Mouse (Mus musculus) telencephalon, adult 2 months (tissue): Measurements from ENCODE around the gene Bend3.
"Not testable (repeated sequence)": the region's sequence is repeated elsewhere in the genome, so short reads cannot be mapped to it uniquely, and the experiment has no call there.

Source experiments
- DNase-seq: peaks from one replicate; pipeline ENCODE4 v3.0.0-alpha.2; 2011; ENCODE audit warnings: low read depth, low spot score

The Bend3 gene

DNA sequence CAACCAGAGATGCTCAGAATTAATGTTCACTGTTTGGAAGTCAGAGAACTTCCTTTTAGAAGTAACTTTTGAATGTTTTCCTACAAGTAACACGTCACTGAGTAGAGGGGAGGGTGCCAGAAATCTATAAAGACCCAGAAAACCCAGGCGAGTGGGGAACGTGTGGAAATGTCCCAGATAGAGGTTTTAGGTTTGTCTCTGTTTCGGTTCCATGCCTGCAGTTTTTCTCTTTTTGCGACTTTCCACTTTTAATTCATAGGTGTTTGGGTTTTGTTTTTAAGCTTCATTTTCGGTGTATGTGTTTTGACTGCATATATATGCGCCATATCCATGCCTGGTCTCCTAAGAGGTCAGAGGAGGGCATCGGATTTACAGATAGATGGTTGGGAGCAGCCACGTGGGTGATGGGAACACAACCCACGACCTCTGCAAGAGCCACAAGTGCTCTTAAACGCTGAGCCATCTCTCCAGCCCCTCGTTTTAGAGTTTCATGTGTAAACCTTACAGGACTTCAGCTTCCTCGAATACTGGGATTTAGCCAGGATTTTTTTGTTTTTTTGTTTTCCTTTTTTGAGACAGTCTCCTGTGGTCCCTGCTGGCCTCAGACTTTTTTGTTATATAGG, 1.7 kb downstream of the Bend3 start:
- DNase-seq: no peak

DNA sequence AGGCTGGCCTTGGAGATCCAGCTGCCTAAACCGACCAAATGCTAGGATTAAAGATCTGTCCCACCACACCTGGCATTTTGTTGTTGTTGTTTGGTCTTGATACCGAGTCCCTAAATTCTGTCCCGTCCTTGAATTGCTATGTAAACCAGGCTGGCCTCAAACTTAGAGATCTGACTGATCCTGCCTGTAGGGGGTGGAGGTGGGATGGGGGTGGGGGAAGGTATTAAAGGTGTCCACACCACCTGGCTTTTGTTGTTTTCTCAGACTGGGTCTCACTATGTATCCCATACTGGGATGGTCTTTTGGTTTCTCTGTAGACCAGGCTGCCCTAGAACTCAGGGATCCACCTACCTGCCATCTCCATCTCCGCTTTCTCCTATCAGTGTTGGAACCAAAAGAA, 2.5 kb downstream of the Bend3 start:
- DNase-seq: no peak

DNA sequence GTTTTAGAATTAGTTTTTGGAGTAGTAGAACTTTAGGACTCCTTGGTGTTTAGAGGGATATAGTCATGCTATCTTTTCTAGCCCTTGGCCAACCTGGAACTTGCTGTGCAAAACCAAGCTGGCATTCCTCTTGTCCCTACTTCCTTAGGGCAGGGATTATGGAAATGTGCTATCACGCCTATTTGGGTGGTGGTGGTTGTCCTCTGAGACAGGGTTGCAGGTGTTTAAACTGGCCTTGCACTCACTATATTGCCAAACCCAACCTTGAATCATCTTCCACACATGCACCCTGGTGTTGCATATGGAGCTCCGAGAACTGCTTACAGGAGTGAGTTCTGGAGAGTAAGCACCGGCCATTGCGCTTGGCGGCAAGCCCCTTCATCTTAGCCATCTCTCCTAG, 3.4 kb downstream of the Bend3 start:
- no peak for DNase-seq

DNA sequence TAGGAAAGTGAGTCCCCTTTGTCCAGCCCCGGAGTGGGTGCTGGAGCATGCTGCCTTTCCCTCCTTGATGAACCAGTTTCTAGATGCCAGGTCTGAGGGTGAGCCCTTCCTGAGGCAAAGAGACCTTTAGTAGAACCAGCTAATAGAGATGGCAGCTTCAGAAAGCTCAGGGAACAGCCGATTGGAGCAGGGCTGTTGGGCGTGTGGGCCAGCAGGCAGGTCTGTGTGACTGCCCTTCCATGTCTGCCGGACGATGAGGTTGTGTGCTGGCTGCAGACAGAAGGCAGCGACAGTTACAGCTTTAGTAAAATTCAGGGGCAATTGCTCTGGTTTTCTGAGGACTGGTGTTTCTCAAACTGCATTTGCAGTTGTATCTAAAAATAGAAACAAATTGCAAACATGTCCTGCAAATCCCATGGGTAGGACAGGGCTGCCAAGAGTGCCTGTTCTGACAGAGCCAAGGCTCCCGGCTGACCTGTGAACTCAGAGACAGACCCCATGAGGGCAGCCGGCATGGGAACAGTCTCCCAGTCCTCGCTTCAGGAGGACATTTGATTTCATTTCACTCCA, 4.9 kb downstream of the Bend3 start:
- no peak for DNase-seq

DNA sequence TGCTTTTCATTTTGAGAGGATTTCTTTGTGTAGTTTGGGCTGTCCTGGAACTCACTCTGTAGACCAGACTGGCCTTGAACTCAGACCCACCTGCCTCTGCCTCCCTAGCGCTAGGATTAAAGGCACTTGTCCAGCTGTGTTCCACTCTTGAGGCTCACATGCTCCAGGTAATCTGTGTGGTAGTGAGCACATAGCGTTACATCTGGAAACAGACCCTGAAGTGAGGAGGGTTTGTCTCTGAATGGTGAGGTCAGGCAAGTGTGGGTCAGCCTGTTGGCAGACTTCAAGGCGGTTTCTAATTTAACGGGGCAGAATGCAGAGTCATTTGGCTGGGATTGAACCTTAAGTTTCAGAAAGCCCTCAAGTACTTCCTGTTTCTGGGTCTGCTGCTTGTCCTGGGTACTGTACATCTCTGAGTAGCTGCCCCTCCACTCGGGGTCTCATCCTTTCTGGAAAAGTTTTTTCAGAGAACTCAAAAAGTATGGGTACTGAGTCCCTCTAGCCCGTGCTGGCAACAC, 7.2 kb downstream of the Bend3 start:
- DNase-seq: no peak

DNA sequence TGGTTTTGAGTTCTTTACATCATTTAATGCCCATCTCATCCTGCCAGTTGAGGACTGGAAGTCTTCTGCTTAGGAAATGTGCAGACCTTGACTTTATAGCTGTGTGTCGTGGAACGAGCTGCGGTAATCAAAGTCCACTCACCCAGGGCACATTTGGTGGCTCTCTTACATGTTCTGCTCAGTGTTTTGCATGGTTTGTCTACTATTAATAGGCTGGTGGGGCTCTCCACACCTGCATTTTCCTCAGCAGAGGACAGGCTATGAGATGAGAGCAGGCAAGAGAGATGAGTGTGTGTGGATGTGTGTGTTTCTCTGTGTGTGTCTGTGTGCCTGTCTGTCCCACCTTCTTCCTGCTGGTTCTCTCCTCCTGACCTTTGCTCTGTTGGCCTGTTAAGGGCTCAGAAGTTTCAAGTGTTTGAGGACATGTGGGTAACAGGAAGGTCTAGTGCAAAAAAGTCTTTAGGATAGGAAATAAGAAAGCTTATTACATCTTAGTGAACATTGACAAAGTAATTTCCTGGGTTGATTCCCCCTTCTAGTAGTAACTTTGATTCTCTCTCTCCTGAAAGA, 8.9 kb downstream of the Bend3 start:
- DNase-seq: no peak

DNA sequence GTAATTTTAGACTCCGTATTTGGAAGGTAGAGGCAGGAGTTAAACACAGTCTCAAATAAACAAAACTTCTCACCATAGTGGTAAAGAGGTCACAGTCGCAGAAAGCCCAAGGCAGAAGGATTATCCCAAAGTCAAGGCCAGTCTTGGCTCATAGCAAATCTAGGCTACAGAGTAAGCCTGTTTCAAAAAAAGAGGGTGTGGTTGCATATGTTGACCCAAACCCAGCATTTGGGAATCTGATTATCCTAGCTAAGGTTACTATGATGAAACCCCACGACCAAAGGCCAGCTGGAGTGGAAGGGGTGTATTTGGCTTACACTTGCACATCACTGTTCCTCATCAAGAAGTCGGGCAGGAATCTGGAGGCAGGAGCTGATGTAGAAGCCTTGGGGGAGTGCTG, 9.6 kb downstream of the Bend3 start:
- DNase-seq: no peak

DNA sequence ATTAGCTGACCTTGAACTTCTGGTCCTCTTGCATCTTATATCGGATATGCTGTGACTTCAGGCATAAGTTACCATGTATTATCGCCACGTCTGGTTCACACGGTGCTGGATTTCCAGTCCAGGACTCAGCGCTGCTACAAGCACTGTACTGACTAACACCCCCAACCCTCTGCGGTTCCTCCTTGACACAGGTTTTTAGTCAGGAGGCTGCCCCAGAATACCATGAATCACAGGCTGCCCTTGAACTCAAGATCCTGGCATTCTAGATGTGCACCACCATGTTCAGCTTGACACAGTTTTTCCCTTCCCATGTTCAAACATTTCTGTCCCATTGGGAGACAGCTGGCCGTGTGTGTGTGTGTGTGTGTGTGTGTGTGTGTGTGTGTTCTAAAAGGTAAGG, 10.5 kb downstream of the Bend3 start:
- no peak for DNase-seq

DNA sequence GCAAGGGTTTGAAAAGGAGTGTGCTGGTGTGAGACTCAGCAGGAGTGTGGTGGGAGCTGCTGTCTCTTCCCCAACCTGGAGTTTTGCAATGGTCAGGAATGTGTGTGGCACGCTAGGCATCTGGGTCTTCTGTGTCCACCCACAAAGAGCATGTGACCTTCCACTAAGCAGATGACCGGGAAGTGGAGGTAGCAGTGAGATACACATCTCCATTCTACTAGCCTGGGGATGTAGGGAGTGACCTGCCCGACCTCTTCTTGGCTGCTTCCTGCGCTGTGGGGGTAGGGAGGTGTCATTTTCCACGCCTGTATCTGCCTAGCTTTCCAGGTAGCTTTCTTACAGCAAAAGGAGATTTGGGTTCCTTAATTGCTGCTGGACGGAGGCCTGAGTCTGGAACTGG, 10.9 kb downstream of the Bend3 start:
- no peak for DNase-seq

DNA sequence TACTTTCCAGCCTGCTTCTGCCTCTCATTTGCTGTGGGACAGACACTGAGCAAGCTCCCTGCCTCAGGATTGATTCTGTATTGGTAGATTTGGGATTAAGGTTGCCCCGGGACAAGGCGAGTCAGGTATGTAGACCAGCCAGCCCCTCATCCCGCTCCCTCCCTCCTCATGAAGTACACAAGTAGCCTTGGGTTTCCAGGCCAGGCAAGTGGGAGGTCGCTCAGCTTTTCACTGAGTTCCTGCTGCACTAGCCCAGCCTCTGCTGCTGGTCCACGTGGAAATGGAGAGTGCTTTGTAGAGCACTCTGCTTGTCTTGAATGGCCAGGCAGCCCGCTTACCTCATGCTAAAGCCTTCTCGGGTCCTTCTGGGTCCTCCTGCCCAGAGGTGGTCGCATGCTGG, 11.4 kb downstream of the Bend3 start:
- no peak for DNase-seq

DNA sequence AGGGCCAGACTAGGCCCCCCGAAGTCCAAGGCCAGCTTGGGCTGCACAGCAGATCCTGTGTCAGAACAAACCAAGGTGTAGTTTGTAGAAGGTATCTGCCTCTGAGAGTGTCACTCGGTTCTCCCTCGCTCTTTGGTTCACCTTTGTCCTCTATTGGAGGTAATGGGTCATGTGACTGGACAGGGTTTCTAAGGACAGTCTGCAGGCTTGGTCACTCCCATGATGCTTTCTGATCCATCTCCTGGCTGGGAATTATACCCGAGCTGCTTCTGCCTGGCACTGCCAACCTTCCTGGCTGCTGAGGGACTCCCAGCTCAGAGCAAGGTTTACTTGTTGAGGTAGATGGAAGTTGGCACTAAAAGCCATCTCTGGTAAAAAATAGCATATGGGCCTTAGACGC, 12.2 kb downstream of the Bend3 start:
- no peak for DNase-seq

DNA sequence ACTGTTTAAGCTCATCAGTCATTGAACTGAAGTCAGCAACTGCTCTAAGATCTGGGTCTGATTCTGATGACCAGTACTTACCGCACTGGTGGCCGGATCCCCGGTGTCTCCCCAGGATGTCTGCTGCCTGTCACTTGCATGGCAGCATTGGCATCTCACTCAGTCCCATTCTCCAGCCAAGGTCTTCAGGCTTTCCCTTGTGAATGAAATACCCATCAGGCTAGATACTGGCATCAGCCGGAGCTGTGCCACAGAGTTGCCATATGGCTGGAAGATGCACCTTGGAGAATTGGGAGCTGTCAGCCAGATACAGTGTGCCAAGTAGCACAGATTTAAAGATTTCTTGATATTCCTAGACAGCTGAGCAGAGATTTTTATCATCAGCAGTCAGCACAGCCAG, 24.0 kb downstream of the Bend3 start:
- no peak for DNase-seq

DNA sequence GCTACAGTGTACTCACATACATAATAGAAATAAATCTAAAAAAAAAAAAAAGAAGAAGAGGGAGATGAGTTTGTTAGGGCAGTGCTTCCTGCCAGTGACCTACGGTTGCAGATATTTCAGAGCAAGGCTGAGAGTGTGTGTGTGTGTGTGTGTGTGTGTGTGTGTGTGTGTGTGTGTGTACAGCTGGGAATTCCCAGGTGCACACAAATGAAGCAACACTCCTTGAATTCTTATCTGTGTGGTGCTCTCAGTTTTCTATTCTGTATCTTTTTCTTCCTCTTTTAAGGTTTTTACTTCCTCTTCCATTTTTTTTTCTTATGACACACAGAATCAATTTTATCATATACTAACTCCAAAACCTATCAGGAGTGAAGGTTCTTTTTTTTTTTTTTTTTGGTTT, 25.7 kb downstream of the Bend3 start:
- no peak for DNase-seq

DNA sequence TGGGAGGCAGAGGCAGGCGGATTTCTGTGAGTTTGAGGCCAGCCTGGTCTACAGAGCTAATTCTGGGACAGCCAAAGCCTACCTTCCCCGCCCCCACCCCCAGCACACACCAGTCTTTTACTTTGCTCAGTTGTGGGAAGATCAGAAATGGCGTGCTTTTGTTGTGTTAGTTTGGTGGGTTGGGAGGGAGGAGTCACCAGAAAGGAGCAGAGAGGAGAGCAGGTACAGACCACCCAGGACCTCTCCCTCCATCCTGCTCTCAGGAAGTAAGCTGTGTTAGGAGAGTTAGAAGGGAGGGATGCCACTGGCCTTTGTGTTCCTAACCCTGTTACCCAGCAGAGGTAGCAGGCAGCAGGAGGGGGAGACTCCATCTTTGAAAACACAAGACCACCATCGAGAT, 28.4 kb downstream of the Bend3 start:
- no peak for DNase-seq

DNA sequence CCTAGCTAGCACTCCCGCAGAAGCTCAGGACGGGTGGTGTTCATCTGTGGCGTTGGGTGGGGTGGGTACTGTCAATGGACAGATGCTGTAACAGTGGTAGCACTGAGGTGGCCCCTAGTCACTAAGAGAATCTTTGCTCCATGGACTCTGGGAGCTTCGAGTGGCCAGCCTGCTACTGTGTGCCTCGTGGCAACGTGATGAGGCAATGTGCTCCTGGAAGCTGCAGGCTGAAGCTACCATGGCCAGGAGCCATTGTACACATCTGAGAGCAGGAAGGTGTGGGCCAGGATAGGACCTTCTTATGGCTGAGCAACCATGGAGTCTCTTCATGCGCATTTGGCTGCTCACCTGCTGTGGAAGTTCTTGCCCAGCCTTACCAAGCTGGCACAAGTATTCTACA, 30.6 kb downstream of the Bend3 start:
- no peak for DNase-seq

DNA sequence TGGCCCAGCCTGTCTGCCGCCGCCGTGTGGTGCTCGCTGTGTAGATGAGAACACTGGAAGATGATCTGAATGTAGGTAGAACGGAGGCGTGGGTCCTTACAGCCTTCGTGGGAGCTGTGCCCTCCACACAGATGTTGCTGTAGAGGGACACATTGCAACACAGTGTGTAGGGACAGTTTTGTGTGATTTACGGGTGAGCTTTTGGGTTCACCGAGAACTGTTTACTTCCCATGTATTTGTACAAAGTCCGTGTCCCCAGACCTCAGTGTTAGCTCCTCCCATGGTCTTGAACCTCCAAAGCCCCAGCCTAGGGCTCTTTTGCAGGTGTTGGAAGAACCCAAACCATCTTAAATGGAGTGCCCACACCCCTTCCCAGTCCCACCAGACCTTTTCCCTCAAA, 34.3 kb downstream of the Bend3 start:
- no peak for DNase-seq

DNA sequence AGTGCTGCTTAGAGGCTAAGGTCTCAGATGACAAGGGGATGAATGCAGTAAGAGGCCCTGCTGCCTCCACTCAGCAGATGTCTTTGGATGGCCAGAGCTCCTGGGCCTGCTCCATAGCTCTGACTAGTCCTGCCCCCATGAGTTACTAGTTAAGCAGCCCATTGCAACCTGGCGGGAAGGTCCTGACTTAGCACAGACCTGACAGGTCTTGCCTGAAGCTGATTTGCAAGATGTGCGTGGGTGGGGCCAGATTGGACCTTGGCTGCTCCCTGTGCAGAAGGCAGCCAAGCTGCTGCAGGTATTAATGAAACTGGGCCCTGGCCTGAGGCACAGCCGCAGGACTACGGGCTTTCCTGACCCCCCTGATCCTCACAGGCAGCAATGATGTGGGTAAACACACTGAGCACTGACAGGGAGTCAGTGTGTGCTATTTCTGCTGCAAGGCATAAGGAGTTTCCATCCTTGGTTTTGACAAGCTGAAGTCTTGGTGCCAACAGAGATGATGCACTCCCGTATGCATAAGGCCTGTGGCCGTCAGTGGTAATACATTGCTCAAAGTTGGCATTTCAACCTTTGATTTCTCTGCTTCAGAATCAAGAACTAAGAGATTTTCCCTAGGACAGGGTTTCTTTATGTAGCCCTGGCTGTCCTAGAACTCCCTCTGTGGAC, 38.5 kb downstream of the Bend3 start:
- DNase-seq: no peak

DNA sequence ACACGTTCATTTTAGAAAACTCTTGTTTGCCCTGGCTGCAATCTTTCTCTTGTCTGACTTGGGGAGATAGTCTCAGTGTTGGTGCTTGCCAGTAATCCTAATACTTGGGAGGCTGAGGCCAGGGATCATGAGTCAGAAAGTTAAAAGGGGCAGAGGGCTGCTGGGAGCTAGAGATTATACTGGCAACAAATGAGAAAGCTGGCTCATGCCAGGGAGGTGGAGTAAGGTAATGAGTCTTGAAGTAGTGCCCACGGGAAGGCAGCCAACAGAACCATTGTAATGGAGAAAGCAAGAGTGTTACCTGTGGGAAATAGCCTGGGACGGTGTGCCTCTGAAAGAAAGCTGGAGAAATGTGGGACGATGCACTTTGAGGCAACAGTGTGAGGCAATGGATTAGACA, 39.2 kb downstream of the Bend3 start:
- DNase-seq: no peak

DNA sequence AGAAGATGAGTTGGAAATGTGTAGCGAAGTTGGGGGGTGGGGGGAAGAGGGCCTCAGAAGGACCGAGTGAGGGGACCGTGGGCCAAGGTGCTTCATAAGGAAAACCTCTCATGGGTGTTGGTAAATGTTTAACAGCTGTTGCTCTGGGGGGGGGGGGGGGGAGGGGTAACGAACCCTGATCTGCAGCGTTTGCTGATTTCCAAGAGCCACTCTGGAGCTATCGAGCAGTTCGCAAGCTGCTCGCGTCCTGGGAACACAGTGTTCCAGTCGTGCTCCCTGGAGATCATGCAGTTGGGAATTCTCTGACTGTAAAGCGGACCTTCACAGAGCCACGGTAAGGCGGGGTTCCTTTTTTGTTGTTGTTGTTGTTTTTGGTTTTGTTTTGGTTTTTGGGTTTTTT, 39.7 kb downstream of the Bend3 start:
- no peak for DNase-seq

DNA sequence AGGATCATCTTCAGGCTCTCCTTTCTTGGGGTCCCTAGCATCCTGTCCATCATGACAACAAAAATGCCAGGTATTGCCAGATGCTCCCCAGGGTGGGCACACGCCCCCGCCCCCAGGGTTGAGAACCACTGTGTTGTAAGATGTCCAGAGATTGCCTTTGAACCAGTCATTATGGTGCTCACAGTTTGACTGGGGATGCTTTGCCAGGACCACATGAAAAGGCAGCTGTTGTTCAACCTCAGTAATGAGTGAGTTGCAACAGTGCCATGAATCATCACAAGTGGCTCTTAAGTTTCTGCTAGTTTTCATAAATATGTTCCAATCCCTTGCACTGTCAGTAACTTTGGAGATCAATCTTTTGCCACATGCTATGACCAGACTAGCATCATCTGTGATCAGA, 41.3 kb downstream of the Bend3 start:
- DNase-seq: no peak

DNA sequence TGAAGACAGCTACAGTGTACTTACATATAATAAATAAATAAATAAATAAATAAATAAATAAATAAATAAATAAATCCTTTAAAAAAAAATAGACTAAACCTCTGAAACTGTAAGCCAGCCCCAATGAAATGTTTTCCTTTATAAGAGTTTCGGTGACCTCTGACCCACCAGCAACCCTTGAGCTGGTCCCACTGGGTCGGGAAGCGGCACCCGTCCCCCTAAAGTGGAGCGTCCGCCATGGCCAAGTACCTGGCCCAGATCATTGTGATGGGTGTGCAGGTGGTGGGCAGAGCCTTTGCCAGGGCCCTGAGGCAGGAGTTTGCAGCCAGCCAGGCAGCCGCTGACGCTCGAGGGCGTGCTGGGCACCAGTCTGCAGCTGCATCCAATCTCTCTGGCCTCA, 45.3 kb downstream of the Bend3 start, which contains the start of gene Gm9803:
Gene Gm9803, plus strand, starts transcription at position 154 of the 400 bp plus-strand sequence.
- not testable (repeated sequence) for DNase-seq

DNA sequence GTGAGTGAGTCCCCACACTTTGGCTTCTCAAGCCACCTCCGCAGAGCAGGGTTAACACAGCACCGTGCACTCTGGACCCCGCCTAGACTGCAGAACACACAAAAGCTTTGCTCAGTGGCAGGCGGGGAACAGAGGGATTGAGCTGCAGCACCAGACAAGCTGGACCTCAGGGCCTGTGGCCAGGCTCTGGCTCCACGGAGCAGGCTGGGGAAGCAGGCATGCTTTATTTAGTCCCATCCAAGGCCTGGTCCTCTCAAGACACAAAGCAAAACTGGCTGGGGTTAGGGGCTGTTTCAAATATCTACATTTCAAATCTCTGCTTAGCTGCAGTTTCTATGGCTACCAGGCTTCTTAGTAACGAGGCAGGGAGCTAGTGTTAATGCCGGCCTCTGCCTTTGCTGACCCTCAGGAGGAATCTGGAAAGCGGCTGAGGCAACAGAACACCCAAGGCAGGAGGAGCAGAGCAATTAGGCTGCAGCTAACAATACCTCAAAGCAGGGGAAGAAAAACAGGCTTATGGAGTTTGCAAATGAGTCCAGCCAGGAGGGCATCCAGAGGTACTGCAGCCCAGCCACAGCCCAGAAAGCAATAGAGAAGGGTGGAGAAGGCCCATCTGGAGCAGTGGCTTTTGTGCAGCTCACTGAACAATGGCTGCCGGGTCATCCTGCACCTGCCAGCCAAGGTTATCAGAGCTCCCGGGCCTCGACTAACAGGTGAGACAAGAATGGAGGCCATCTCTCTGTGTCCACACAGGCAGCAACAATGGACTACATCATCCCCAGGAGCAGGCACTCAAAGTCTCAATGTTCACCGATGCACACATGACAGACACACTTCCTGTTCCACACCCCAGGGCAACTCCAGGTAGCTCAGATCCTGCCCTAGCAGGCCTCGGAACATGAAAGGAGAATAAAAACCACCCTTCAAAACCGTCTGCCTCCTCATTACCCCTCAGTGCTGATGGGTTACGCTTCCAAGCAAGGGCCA, 48.9 kb downstream of the Bend3 start:
- DNase-seq: no peak
